Mouse (Mus musculus): ENCODE data around the gene Col19a1.

- no peak for TF ChIP-seq CTCF (IDR thresholded peaks at IDR 0.05; ENCODE audit: control insufficient read depth, insufficient read depth, low read length)
- no peak for TF ChIP-seq POLR2A (IDR thresholded peaks at IDR 0.05; ENCODE audit: borderline replicate concordance, control insufficient read depth, low read depth, low read length)
Measured at GRCm38 (mm10) chr1:24231504-24232270, 355.6 kb downstream of the Col19a1 start.
